Mouse (Mus musculus) adrenal gland, adult (tissue): ENCODE measurements around the gene Dnah14.
A peak's percentile ranks its signal among the peaks of the same experiment; 100 is the strongest.
"Not testable (repeated sequence)": the region's sequence is repeated elsewhere in the genome, so short reads cannot be mapped to it uniquely, and the experiment has no call there.

Experiments
- DNase-seq, 2 experiments: peaks; one replicate each; pipeline ENCODE4 v3.0.0; 2022 to 2023; ENCODE audit warnings: low spot score in 1 of 2; ENCODE audit not compliant: inconsistent age in 2 of 2

Dnah14 gene

DNA sequence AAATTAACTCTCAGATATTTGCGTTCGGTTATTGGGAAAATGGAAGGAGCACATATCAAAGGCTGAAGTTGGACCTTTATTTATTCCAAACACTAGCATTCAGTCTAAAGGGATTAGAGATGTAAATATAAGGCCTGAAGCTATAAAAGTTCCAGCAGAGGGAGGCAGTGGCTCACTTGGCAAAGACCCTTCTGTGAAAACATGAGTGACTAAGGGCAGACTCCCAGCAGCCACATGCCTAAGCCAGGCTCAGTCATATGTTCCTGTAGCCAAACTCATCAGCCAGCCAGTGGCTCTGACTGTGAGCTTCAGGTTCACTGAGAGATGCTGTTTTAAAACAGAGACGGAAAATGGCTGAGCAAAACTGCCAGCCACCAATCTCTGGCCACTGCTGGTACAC is 195.5 kb downstream of the Dnah14 start:
- DNase-seq = no peak

- no peak for DNase-seq
Observed at GRCm38 (mm10) chr1:181776541-181776940, 200.2 kb downstream of the Dnah14 start.

DNA sequence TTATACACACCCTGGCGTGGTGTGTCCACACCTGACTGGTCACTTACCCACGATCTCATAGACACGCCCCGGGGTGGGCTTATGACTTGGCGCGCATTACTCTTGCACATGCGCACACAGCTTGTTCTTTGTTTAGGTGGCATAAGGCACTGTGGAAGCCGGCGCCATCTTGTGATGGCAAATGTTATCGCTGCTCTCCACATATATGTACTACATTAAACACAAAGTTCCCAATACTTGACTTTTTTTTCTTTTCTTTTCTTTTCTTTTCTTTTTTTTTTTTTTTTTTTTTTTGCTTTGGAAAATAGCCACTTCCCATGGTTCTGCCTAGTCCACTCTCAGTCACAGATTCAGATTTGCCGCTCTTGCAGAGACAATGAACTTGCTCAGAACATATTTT is 206.2 kb downstream of the Dnah14 start:
- DNase-seq = not testable (repeated sequence)

- DNase-seq = no peak
Observed at GRCm38 (mm10) chr1:181789952-181790351, 213.6 kb downstream of the Dnah14 start.

DNA sequence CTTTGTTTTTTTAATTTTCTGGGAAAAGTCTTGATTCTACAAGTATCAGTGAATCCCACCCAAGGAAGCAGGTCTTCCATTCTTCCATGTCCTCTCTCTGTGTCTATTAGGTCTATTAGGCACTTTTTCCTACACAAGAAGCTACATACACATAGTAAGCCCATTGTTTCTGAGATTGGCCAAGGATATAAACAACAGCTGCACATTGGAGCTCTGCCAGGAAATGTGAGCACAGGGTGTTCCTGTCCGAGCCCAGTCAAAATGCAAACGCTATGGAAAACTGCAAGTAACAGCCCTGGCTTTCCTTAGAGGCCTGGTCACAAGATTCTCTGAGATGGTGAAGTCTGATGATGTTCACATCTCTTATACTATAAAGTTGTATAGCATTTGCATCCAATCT is 217.2 kb downstream of the Dnah14 start:
- peak; percentile 5 to 24 for DNase-seq

DNA sequence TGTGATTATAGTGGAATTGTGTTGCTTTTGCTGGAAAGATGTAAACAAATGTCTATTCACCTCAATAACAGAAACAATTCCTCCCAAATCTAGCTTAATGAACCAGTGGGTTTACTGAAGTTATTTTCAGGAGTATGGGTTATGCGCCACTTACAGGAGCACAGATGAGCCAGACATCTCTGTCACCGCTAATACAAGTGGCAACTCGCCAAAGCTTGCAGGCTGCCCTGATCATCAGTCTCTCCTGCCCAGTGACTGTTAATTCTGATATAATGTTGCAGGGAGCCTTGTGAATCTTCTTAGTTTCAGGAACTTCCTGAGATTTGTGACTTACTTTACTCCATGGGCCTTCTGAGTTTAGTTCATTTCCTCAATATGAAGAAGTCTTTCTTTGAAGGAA is 223.6 kb downstream of the Dnah14 start:
- DNase-seq = no peak

GRCm38 (mm10) chr1:181800667-181801066 is 224.3 kb downstream of the Dnah14 start:
- no peak for DNase-seq

GRCm38 (mm10) chr1:181811481-181812223 is 235.3 kb downstream of the Dnah14 start:
- DNase-seq = no peak

GRCm38 (mm10) chr1:181826716-181827115 is 250.4 kb downstream of the Dnah14 start:
- no peak for DNase-seq

DNA sequence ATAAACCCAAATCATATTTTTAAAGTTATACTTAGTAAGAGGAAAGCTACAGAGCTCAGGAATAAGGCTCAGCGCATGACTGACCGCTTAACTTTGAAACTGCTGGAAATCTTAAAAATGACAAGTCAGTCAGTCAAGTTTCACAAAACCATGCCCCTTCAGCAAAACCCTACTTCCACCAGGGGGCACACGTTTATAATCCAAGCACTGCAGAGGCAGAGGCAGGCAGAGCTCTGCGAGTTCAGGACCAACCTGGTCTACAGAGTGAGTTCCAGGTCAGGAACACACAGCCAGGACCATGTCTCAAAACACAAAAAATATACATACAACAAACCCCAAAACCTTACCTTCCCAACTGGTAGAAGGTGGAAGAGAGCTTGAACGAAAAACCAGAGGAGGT is 252.0 kb downstream of the Dnah14 start:
- no peak for DNase-seq

DNA sequence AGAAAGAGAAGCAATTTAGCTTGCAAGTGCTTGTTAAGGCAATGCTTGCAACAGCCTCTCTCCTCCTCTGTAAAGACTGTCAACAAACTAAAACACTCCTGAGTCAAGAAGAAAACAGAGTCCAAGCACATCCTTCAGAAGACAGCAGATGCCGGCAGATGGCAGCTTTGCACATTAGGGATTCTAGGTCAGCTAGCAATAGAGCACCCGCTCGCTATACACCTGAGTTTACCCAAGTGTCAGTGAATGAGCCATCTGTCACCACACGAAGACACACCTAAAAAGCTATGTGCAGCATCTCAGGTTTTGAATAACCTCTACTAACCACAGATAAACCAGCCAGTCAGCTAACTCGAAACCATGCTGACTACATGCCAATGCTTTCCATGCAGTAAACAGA is 256.4 kb downstream of the Dnah14 start:
- no peak for DNase-seq

DNA sequence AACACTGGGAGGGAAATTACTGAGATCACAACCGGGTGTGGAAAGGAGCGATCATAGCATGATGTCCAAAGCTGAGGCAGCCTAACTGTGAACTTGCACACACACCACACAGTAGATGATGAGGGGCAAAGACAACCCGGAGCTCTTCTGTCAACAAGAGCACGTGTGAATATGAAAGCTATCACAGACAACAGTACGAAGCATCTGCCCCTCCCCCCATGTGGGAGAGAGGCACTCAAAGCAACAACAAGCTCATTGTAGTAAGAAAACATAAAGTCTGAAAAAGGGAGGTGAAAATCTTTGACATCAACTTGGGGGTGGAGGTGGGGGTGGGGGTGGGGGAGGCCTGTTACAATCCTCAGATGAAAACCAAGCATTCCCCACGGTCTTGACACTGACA is 256.8 kb downstream of the Dnah14 start:
- no peak for DNase-seq

DNA sequence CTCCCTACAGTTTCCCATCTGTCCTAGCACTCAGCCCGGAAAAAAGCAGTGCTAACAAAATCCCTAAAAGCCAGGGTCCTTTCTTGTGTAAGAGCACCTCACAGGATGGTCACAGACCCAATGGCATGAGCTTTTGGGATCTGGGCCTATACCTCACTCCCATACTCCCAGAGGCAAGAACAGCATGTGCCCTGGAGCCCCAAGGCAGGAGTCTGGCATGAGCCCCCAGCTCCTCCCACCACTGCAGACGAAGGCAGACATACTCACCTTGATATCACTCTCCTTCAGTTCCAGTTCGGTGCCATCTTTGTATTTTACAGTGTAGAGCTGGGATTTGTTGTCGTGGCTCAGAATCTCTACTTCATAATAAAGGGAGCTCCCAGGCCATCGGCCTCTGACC is 261.8 kb downstream of the Dnah14 start:
- DNase-seq = no peak

GRCm38 (mm10) chr1:181839746-181840366 is 263.5 kb downstream of the Dnah14 start:
- peak in 1 of 2 experiments; percentile 26 for DNase-seq

DNA sequence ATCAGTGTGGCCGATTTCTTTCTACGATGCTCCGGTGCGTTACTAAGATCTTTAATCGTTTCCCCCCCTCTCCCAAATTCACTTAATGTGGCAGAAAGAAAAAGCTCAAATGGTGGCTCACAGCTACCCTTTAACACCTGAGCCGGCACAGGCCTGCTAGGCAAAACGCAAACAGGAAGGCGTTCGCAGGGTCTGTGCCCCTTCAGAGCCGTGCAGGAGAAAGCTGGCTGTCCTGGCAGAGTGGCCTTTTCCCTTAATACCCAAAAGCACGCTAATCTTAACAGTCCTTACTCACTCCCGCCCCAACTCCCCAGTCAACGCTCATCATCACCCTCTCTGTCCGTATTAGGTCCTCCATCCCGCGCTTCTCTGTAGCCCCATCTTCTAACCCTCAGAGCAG is 265.0 kb downstream of the Dnah14 start:
- DNase-seq = no peak

GRCm38 (mm10) chr1:181841864-181842672 is 265.7 kb downstream of the Dnah14 start:
- peak; percentile 98 to 99 for DNase-seq

- DNase-seq = peak in 1 of 2 experiments; percentile 13
Observed at GRCm38 (mm10) chr1:181842781-181843180, 266.4 kb downstream of the Dnah14 start, which contains the start of gene Lbr. Gene Lbr, minus strand, starts transcription at chr1:181843046.

GRCm38 (mm10) chr1:181844874-181845547 is 268.7 kb downstream of the Dnah14 start:
- no peak for DNase-seq

GRCm38 (mm10) chr1:181845767-181846166 is 269.4 kb downstream of the Dnah14 start:
- no peak for DNase-seq

DNA sequence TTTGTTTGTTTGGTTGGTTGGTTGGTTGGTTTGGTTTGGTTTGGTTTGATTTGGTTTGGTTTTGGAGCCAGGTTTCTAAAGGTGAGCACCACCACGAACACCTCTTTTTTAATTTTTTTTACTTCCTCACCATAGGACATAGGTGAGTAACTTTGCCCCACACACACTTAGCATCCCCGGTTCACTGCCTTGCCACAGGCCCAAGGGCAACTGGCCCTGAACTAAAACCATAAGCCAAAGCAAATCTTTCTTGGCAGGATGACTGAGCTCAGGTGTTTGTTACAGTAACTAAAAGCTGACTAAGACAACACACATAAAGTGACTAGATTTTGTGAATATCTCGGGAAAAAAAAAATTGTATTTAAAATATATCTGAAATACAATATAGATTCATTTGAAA is 271.0 kb downstream of the Dnah14 start:
- no peak for DNase-seq

DNA sequence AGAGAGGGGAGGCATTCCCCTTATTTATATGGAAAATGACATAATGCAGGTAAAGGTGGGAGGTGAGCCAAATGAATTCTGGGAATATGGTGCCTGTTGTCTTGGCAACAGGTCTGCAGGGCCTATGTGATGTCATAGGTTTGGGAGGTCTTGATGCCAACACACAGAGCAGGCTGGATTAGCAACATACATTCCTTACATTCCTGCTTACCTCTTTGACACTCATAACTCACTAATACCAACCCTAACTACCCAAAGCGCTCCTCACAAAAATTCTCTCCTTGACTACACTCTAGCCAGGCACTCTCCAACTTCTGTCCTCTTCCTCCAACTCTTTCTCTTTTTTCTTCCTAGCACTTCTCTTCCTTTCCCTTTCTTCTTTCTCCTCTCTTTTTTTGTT is 271.9 kb downstream of the Dnah14 start:
- DNase-seq = no peak
